Mouse (Mus musculus) duodenum, adult 2 months (tissue): ENCODE results near the gene Prkar2b. TPM values are rescaled to one million over a fixed set of nuclear protein-coding genes. Genes with fewer than 3 reads are reported as not detected.

Experiments used
- polyA plus RNA-seq: library from polyadenylated mRNA; depleted of rRNA; stranded (reverse); fragments of >200 nt; gene quantifications from 2 replicates; pipeline ENCODE4 v1.2.3, GENCODE M21; 2012; ENCODE audit warnings: low replicate concordance; rRNA removed

Prkar2b gene
- 2.5 and 2.8 TPM in 2 replicates for polyA plus RNA-seq

GRCm38 (mm10) chr12:32061090-32061930, at the start of gene Prkar2b:
TSS of gene Prkar2b (minus strand) at chr12:32061296.

GRCm38 (mm10) chr12:31949759-31950658, 111.1 kb downstream of the Prkar2b start, which contains the start of gene Hbp1:
TSS of gene Hbp1 (minus strand) at chr12:31950535.

Other genes starting within 250 kb of the Prkar2b start
- 27.0 TPM in 2 replicates for gene Hbp1, start 110.8 kb downstream of the Prkar2b start, polyA plus RNA-seq
- gene Pik3cg, start 147.4 kb upstream of the Prkar2b start, polyA plus RNA-seq: 0.87 and 1.3 TPM in 2 replicates